Mouse (Mus musculus): ENCODE data around the gene Tex9. TPM values are rescaled to one million over a fixed set of nuclear protein-coding genes. Genes with fewer than 3 reads are reported as not detected.
A peak's percentile ranks its signal among the peaks of the same experiment; 100 is the strongest.

Tex9 gene
- polyA plus RNA-seq, 1 experiment: 20.6 TPM

- Histone ChIP-seq H3K27ac (ENCODE audit: control insufficient read depth, insufficient read depth, low read depth, low read length, poor library complexity) (no peak overlapping the region), H3K4me3 (replicated peaks; ENCODE audit: control insufficient read depth, low read depth, low read length) (no peak overlapping the region), H3K4me1 (ENCODE audit: control insufficient read depth, insufficient read depth, low read length) (no peaks in the 10 kb centered on the region)
- no peak for TF ChIP-seq POLR2A (IDR thresholded peaks at IDR 0.05; ENCODE audit: borderline replicate concordance, control insufficient read depth, low read depth, low read length)
- no peak for TF ChIP-seq CTCF (IDR thresholded peaks at IDR 0.05; ENCODE audit: control insufficient read depth, insufficient read depth, low read length)
- 84% methylated on average over 3 of the region's 3 CpGs for WGBS
Observed at GRCm38 (mm10) chr9:72493984-72494685, 2.1 kb upstream of the Tex9 start.

DNA sequence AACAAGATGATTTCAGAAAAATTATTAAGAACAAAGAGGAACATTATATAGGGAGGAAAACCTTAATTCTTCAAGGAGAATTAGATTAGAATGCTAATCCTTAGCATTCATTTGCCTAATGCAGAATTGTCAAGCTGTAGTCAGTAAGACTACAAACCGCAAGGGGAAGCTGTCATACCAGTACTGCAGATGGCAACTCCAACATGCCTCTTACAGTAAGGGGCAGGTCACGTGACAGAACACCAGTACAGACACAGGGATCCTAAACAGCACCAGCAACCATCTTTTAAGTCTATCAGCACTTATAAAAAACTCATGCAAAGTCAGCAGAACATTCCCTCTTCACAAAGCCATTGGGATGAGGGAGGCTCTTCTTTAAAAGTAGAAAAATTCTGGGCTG lies 1.5 kb upstream of the Tex9 start:
- Histone ChIP-seq H3K4me3 (replicated peaks; ENCODE audit: control insufficient read depth, low read depth, low read length) (no peak overlapping the region), H3K4me1 (ENCODE audit: control insufficient read depth, insufficient read depth, low read length) (no peaks in the 10 kb centered on the region), H3K27ac (ENCODE audit: control insufficient read depth, insufficient read depth, low read depth, low read length, poor library complexity) (no peak overlapping the region)
- WGBS: 30% methylated on average over 2 of the region's 2 CpGs
- TF ChIP-seq POLR2A (IDR thresholded peaks at IDR 0.05; ENCODE audit: borderline replicate concordance, control insufficient read depth, low read depth, low read length): no peak
- 0 out of 2 replicates have a peak, but pooled peaks have one; percentile 11 for TF ChIP-seq CTCF (IDR thresholded peaks at IDR 0.05; ENCODE audit: control insufficient read depth, insufficient read depth, low read length)

DNA sequence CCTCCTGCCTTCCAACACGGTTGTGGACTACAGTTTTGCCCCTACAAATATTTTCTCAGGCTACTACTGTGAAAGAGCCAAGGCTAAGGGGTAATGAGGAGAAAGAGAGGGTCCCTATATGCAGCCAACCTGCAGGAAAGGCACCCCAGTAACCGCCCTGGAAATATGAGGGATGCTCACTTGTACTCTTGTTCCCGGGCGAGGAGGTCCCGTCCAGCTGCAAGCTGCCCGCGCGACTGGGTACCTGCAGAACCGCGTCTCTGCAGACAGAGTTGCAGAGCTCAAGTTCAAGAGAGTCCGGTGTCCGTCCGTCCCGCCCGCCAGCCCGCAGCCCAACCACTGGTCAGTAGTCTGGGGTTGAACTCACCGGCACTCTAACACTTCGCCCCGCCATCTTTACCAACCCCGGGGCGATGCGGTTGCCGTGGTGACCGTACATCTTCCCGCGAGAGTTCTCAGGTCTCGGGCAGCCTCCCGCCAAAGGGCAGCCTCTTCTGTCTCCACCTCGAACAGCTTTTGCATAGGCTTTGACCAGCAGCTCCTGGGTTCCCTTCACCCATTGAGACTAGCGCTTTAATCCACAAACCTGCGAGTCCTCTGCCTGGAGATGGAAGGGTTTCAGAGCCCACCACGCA lies 336 bp downstream of the Tex9 start:
- H3K27ac ChIP-seq (ENCODE audit: control insufficient read depth, insufficient read depth, low read depth, low read length, poor library complexity): peak overlapping the region; percentile 62
- no peaks in the 10 kb centered on the region for H3K4me1 ChIP-seq (ENCODE audit: control insufficient read depth, insufficient read depth, low read length)
- WGBS: under 1% methylated on average over 32 of the region's 32 CpGs
- TF ChIP-seq POLR2A (IDR thresholded peaks at IDR 0.05; ENCODE audit: borderline replicate concordance, control insufficient read depth, low read depth, low read length) (peak; percentile 54; the same call in 1 of the 2 replicates), CTCF (IDR thresholded peaks at IDR 0.05; ENCODE audit: control insufficient read depth, insufficient read depth, low read length) (no peak)
- peak overlapping the region; percentile 93 for H3K4me3 ChIP-seq (replicated peaks; ENCODE audit: control insufficient read depth, low read depth, low read length)

DNA sequence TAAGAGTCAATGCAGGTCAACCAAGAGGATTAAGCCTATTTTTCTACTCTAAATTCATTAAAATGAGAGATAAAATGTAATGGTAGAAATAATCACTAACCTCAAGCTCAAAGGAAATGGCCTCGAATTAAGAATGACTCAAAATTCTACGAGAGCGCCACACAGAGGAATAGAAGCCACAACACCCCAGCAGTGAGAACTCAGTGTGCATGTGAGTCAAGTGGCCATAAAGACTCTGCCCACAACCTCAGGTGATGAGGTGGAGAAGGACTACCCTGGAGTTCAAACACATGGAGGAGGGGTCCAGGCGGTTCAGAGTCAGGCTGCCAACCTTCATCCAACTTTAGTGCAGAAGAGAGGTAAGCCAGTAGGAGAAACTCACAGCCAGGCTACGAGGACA lies 2.9 kb downstream of the Tex9 start:
- peaks cover 1% of the 10 kb centered on the region; the same call in 1 of the 2 replicates for H3K4me1 ChIP-seq (ENCODE audit: control insufficient read depth, insufficient read depth, low read length)
- H3K4me3 ChIP-seq (replicated peaks; ENCODE audit: control insufficient read depth, low read depth, low read length): no peak overlapping the region
- 72% methylated on average over 5 of the region's 5 CpGs for WGBS
- TF ChIP-seq POLR2A (IDR thresholded peaks at IDR 0.05; ENCODE audit: borderline replicate concordance, control insufficient read depth, low read depth, low read length): no peak
- TF ChIP-seq CTCF (IDR thresholded peaks at IDR 0.05; ENCODE audit: control insufficient read depth, insufficient read depth, low read length): no peak
- H3K27ac ChIP-seq (ENCODE audit: control insufficient read depth, insufficient read depth, low read depth, low read length, poor library complexity): no peak overlapping the region

DNA sequence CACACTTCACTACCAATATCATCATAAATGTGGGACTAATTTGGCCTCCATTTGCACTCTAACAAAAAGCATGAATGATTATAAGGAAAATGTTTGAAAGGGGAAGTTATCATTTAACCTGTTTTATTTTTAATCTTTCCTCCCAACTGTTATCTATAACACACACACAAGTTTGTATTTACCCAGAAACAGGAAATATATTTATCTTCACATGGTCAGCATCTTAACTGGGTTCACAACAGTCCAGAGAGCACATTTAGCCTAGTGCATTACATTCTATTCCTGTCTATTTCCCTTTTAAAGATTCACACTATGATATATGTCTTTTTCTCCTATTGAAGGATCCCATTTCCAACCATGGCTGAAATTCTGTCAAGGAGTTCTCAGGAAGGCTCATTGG lies 3.5 kb downstream of the Tex9 start:
- TF ChIP-seq CTCF (IDR thresholded peaks at IDR 0.05; ENCODE audit: control insufficient read depth, insufficient read depth, low read length): no peak
- no peak for TF ChIP-seq POLR2A (IDR thresholded peaks at IDR 0.05; ENCODE audit: borderline replicate concordance, control insufficient read depth, low read depth, low read length)

DNA sequence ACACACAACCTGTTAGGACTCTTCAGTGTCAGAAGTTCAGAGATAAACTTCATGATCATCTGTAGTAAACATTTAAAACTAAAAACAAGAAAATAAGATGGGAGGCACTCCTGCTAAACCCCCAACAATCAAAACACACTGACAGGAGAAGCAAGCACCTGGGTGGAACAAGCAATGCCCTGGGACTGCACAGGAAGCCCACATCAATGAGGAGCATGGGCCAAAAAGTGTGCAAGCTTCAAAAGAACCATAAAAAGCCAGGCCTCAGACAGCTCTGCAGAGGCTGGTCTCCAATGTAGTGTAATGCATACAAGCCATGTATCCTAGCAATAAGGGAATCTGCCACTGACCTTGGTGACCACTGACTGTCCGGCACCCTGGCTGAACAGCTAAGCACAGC lies 12.7 kb downstream of the Tex9 start:
- Histone ChIP-seq H3K27ac (ENCODE audit: control insufficient read depth, insufficient read depth, low read depth, low read length, poor library complexity) (no peak overlapping the region), H3K4me1 (ENCODE audit: control insufficient read depth, insufficient read depth, low read length) (no peaks in the 10 kb centered on the region), H3K4me3 (replicated peaks; ENCODE audit: control insufficient read depth, low read depth, low read length) (no peak overlapping the region)
- TF ChIP-seq CTCF (IDR thresholded peaks at IDR 0.05; ENCODE audit: control insufficient read depth, insufficient read depth, low read length): no peak
- TF ChIP-seq POLR2A (IDR thresholded peaks at IDR 0.05; ENCODE audit: borderline replicate concordance, control insufficient read depth, low read depth, low read length): no peak
- WGBS: 90% methylated on average over 1 of the region's 1 CpGs

More for the DNA sequence above, 3.5 kb downstream of the Tex9 start:
- Histone ChIP-seq H3K4me1 (ENCODE audit: control insufficient read depth, insufficient read depth, low read length) (peaks cover 1% of the 10 kb centered on the region; the same call in 1 of the 2 replicates), H3K4me3 (replicated peaks; ENCODE audit: control insufficient read depth, low read depth, low read length) (no peak overlapping the region), H3K27ac (ENCODE audit: control insufficient read depth, insufficient read depth, low read depth, low read length, poor library complexity) (no peak overlapping the region)

- Histone ChIP-seq H3K4me3 (replicated peaks; ENCODE audit: control insufficient read depth, low read depth, low read length) (no peak overlapping the region), H3K4me1 (ENCODE audit: control insufficient read depth, insufficient read depth, low read length) (no peaks in the 10 kb centered on the region), H3K27ac (ENCODE audit: control insufficient read depth, insufficient read depth, low read depth, low read length, poor library complexity) (no peak overlapping the region)
- WGBS: 87% methylated on average over 6 of the region's 6 CpGs
- TF ChIP-seq CTCF (IDR thresholded peaks at IDR 0.05; ENCODE audit: control insufficient read depth, insufficient read depth, low read length) (no peak), POLR2A (IDR thresholded peaks at IDR 0.05; ENCODE audit: borderline replicate concordance, control insufficient read depth, low read depth, low read length) (no peak)
Observed at GRCm38 (mm10) chr9:72477306-72477705, 14.7 kb downstream of the Tex9 start.

DNA sequence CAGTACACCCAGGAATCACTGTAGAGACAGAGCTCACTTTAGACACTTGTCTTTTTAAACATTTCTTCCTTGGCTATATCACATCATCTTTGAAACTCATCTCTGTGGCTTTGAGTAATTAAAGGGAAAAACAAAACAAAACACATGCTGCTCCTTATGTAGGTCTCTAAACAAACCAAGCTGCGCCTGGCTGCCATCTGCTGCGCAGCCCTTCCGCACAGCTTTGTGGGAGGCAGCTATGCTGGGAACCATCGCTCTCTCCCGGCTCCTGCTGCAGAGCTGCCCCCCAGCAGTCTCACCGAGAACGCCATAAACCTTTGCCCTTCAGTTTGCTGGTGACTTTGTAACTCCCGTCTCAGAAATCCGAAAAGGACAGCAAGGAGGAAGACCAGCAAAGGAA lies 16.5 kb downstream of the Tex9 start:
- Histone ChIP-seq H3K4me3 (replicated peaks; ENCODE audit: control insufficient read depth, low read depth, low read length) (no peak overlapping the region), H3K4me1 (ENCODE audit: control insufficient read depth, insufficient read depth, low read length) (no peaks in the 10 kb centered on the region), H3K27ac (ENCODE audit: control insufficient read depth, insufficient read depth, low read depth, low read length, poor library complexity) (no peak overlapping the region)
- WGBS: 94% methylated on average over 9 of the region's 9 CpGs
- no peak for TF ChIP-seq CTCF (IDR thresholded peaks at IDR 0.05; ENCODE audit: control insufficient read depth, insufficient read depth, low read length)
- no peak for TF ChIP-seq POLR2A (IDR thresholded peaks at IDR 0.05; ENCODE audit: borderline replicate concordance, control insufficient read depth, low read depth, low read length)

Data from bone marrow, adult 2 months (tissue).